Mouse (Mus musculus) left cerebral cortex, postnatal 14 days (tissue): ENCODE measurements around the gene Slc50a1. TPM values are rescaled to one million over a fixed set of nuclear protein-coding genes. Genes with fewer than 3 reads are reported as not detected.
A peak's percentile ranks its signal among the peaks of the same experiment; 100 is the strongest.

Experiments used
- DNase-seq, 2 experiments: peaks; one replicate each; pipeline ENCODE4 v3.0.0; 2021 to 2022; ENCODE audit warnings: low spot score in 2 of 2, mixed read lengths in 1 of 2
- intact Hi-C: fragments of 180-260 bp; cut with DNase I; formaldehyde crosslinking; loops from one replicate; pipeline ENCODE4 v1.15.1; 2025
- total RNA-seq, 2 experiments: library from RNA; stranded (reverse); gene quantifications; 2 replicates each; pipeline ENCODE4 v1.2.3; 2021

Slc50a1 gene
- total RNA-seq, 2 experiments from 2014 or later = 25.7 to 30.5 TPM

DNA sequence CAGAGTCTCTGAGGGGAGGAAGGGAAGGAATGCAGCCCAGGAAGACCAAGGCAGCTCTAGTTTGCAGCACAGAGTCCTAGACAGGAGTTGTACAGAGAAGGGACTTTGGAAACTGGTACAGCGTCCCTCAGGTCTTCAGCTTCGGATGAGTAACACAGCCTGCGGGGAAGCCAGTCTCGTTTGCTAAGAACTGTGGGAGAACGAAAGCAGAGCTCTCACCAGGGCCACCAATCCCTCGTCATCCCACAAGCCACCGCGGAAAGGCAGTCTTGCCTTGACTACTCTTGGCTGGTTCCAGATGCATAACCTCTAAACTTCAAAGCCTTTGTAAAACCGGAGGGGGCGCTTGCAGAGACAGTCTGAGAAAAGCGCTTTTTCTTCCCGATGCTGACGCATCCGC, 29.1 kb upstream of the Slc50a1 start:
- intact Hi-C loops = no loop called here
- peak; percentile 40 to 63 for DNase-seq

DNA sequence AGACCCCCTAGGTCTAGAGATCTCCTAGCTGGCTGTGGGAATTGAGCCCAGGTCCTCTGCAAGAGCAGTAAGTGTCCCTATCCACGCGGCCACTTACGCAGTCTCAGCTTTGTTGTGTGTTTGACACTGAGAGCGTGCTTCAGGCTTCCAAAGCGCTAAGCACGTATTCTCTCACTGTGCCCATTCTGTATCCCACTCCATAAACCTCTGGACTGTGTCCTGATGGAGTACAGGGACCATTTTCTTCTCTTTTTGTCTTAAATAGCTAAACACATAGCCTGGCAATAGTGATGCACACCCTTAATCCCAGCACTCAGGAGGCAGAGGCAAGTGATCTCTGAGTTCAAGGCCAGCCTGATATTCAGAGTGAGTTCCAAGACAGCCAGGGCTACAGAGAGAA, 28.5 kb upstream of the Slc50a1 start:
- intact Hi-C loops = no loop called here
- DNase-seq = no peak

DNA sequence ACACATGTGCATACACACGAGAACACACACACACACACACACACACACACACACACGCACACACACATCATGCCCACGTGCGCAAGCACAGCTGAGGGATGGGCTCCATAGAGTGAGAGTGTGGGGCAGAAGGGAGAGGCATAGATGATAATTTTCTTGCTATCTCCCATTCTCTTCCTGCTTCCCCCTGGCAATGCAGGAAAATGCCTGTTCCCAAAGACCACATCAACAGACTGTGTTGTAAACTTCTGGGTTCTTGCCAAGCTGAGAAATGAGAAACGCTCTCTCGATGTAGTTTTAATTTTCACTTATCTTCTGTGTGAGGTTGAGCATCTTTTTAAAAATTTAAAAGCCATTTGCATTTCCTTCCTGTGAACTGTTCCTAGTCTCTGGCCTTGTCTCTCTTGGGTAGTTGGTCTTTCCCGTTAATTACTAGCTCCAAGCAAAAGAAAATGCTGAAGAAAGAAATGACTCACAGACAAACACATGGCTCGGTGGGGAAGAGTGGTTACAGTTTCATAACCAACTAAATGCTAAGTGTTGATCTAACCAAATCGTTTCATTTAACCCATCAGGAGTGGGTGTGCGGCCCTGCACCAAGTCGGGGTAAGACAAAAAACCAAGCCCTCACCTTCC, 26.5 kb upstream of the Slc50a1 start:
- peak in 1 of 2 experiments; percentile 36 for DNase-seq
- intact Hi-C loops = no loop called here

DNA sequence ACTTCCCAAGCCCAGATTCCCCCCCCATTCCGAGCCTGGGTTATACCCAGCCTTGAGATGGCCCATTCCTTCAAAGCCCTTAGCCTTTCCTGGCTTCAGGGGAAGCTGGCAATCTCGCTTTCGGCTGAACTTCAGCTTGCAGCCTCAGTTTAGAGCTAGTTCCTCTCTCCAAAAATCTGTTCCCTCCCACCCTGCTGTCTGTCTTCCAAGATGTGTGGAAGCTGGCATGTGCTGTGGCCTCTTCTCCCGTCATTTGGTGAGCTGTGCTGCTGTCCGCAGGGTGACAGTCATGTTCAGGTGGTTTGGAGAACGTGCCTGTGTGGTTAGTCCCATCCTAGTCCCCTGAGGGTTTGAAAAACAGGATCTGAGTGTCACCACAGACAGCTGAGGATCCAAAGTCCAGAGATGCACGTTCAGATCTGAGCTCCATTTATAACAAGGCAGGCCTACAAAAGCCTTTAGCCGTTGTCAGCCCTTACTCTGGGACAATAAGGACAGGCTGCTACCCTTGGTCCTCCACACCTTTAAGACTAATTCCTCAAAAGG, 25.4 kb upstream of the Slc50a1 start:
- intact Hi-C loops = no loop called here
- DNase-seq = no peak

DNA sequence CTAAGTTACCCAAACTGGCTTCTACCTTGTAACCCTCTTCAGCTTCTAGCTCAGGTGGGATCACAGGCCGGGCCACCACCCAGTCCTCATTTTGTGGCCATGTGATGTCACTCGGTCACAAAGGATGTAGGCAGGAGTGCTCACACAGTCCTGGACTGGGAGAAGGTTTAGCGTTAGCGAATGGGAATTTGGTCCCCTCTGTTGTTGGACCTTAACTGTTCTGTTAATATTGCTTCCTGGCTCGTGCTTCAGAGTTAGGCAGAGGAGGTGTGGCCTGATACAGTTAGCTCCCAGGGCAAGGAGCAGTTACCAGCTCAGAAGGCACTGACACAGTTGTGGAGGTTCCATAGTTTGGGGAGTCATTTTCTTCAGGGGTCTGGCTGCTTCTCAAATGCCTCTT, 23.8 kb upstream of the Slc50a1 start:
- intact Hi-C loops = no loop called here
- DNase-seq = no peak

DNA sequence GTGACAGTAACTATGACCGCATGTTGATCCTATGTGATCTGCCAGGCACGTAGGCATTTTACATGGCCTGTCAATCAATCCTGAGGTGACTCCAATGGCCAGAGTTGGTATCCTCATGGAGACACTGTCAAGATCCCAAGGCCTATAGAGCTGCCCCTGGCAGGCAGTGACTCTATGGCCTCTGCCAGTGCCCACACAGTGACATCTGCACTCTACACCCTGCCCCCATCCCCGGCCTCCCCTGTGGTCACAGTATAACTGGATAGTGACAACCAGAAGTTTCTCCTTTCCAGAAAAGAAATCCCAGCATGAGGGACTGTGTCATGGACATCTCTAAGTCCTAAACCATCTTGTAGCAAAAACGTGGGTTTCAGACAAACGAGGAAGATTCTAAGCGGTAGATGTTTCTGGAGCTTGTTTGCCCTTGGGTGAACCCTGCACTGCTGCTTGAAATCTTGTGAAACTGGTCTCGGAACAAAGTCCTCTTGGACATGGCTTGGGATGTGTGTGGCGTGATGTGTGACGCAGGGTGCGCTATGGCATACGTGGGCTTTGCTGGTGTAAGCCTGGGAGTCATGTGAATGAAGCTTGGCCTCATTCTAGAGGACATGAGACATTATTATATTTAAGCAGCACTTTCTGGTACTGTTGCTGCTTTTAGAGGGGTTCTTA, 23.0 kb upstream of the Slc50a1 start:
- intact Hi-C loops = no loop called here

DNA sequence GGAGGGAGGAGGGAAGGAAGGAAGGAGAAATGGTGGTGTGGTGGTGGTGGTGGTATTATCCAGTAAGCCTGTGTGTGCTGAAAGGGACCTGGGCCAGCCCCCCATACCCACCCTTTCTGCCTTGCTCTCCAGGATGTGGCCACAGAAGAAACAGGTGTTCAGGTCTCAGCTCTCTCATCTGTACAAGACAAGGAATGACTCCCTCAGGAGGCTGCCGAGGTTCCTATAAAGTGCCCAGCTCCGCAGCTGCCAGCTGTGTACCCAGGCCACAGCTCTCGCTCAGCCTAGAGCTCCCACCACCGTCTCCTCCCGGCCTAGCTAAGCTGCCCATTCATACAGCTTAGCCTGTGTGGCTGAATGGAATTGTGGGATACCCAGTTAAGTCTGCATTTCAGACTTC, 21.9 kb upstream of the Slc50a1 start:
- DNase-seq = no peak
- intact Hi-C loops = no loop called here

More for the DNA sequence above, 23.0 kb upstream of the Slc50a1 start:
- no peak for DNase-seq

DNA sequence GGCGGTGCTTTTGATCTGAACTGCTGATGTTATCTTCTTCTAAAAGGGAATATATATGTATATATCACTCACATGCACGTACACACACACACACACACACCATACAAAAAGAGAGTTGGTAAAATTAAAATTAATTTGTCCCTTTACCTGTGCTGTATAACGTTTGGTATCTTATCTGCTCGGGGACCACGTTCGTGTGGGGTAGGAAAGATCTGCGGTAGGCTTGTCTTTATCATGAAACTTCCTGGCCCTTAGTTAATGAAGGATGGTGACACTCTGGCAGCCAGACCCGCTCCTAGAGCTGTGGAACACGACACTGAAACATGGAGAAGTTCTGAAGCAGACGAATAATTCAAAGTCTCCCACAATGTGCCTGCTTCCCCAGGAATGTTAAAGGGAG, 21.5 kb upstream of the Slc50a1 start:
- DNase-seq = no peak
- intact Hi-C loops = no loop called here

DNA sequence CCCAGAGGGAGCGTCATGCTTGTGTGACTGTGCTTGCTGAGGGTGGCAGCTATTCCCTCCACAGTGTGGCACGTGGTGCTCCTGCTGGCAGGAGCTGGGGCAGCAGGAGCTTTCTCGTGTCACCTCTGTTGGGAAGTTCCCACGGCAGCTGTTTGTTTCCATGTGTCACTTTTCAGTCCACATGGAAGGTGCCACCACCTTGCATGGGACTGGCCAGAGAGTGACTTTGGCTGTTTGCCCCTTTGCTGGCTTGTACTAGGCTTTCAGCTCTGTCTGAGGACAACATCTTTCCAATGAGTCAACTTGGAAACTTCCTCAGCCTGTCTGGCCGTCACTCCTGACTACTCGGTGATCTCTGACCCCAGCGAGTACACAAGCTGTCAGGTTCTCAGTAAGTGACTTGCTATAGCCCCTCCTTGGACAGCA, 18.1 kb upstream of the Slc50a1 start:
- DNase-seq = no peak
- intact Hi-C loops = no loop called here

DNA sequence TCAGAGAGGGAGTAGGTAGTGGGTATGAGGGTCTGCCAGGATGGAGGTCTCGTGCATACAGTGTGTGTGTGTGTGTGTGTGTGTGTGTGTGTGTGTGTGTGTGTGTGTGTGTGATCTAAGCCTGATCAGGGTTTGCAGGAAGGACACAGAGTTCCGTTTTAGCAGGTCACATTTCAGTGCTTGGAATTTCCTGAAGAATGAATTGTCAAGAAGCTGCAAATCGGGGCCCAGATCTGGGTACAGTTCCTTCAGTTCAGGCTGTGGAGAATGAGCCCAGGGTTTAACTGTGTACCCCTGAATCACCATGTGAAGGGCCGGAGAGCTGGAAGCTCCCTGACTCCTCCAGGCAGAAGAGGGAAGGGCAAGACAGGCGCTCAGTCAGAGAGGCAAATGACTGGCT, 16.9 kb upstream of the Slc50a1 start:
- intact Hi-C loops = no loop called here

DNA sequence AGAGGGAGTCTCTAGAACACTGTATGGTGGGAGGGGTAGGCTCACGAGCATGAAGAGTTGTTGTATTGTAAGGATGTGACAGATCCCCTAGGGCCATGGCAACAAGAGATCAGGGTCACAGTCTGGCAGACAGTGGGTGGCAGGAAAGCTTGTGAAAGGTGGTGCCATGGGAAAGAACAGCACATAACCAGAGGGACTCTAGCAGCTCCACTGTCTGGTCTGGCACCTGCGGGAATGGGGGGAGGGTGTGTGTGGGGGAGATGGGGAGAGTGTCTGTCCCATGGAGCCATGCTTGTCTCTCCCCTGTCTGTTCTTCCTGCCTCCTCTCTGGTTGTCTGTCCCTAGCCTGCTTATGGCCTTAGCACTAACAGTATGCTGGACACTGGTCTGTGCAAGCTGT, 15.2 kb upstream of the Slc50a1 start:
- no peak for DNase-seq
- intact Hi-C loops = no loop called here

More for the DNA sequence above, 16.9 kb upstream of the Slc50a1 start:
- no peak for DNase-seq

DNA sequence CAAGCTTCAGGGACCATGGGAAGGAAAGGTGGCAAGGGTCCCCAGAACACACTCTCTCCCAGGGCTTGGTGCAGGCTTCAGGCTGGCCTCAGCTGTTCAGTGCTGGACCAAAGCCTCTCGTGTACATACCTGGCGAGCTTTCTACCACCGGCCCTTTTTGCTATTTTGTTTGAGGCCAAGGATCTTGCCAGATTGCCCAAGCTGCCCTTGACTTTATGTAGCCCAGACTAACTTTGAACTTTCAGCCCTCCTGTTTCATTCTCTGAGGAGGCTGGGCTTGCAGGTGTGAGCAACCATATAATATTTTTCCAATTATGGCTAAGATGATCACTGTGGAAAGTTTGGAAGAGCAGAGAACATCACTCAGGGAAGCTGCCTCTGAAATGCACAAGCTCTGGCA, 13.9 kb upstream of the Slc50a1 start:
- intact Hi-C loops = no loop called here
- no peak for DNase-seq

DNA sequence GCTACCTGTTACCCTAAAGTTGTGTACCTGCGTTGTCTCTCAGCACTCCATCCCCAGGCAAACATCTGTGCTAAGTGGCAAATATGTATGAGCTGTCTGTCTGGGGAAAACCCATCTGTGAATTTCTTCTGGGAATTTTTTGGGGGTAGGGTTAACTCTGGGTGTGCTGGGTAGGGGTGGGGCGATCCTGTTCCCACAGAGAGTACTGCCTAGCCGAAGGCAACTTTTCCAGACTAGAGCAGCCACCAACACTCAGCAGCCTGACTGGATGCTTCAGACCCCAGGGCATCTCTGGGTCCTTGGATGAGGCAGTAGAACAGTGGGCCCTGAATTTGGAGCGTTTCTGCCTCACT, 11.9 kb upstream of the Slc50a1 start:
- intact Hi-C loops = loop anchor here (1.0 kb wide), 1 partner anchor 32 kb away; no protein-coding TSS in a partner anchor

DNA sequence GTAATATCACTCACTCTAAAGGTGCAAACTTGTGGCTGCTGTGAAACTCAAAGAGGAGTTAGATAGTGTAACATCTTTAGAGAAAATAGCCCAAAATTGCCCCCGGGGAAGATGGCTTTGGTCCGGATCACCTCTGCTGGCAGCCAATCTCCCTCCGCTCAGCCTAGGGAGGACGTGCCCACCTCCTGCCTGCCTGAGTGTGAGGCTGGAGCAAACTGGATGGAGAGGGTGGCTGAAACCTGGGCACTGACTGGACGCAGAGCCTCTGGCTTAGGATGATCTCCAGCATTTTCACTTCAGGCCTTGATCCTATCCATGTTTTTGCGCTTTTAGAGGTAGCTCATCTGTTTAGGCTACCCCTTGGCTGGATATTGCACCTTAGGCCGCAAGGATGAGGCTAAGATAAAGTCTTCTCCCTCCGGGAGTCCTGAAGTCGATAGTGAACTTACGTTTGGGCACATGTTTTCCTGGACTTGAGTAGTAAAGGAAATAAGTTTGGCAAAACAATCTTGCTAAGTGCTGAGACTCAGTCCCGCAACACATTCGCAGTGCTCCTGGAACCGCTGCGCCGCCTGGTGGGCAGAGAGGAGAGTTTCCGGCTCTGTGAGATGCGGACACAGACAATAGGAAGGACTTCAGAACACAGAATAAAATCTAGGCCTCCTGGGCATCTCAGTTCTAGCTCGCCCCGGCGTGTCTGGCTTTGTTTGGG, 11.4 kb upstream of the Slc50a1 start:
- intact Hi-C loops = loop anchor here (1.0 kb wide), 1 partner anchor 31 kb away; no protein-coding TSS in a partner anchor
- DNase-seq = peak; percentile 83 to 85

More for the DNA sequence above, 11.9 kb upstream of the Slc50a1 start:
- no peak for DNase-seq

DNA sequence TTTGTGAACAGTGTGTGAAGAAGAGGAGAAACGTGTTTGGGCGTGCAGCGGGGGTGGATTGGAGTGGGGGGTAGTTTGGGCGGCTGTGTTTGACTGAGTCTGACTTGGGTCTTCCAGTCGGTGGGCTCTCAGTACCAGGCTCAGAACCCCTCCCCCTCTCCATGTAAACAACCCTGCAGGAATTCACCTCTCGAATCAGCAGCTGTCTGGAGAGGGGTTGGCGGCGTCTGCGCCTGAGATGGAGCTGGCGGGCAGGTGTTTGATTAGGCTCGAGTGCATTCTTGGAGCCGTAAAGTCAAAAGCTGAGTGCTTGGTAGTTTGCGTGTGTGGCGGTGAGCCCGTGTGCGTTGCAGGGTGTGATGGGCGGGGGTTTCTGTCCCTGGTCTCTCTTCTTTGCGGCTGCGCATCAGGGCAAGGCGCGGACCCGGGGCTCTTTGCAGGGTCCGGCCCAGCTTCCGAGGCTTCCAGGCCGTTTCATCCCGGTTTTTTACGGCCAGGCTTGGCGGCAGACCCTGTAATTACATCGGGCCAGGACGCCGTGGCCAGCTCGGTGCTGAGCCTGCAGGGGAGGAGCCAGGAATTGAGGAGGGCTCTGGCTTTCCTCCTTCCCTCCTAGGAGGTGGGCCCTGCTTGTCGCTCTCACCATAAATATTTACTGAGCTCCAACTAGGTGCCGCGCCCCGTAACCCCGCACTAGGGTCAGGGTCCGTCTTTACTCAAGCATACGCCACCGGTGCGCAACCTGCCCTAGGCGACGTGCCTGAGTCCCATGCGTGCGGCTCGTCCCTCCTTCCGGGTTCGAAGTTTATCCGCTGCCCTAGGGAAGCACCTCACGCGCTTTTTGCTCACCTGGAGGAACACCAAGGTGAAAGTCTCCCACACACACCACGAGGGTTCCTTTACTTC, 10.5 kb upstream of the Slc50a1 start, which contains the start of gene Efna1:
Gene Efna1, minus strand, starts transcription at position 537 of the 906 bp plus-strand sequence.
- peak in 1 of 2 experiments; percentile 42 for DNase-seq
- intact Hi-C loops = no loop called here

DNA sequence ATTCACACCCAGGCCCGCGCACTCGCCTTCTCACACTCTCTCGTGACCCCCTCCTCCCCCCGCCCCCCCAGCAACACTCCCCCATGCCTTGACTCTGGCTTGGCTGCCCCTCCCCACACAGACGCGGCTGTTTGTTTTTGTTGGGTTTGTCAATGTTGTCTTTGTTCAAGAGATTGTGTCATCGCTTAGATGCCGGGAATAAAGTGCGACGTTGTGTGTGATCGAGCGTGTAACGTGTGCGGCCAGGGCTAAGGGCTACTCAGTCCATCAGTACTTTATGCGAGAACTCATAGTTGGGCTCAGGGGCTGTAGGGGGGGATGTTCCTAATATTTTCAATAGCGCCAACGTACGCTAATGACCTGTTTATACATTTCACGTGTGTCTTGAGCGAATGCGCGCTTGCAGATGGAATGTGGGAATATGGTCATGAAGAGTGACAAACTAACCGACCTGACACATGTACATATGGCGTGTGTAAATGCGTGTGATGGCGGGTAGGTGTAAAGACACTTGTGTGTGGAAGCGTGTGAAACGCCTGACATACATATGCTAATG, 9.8 kb upstream of the Slc50a1 start:
- peak in 1 of 2 experiments; percentile 65 for DNase-seq
- intact Hi-C loops = no loop called here

DNA sequence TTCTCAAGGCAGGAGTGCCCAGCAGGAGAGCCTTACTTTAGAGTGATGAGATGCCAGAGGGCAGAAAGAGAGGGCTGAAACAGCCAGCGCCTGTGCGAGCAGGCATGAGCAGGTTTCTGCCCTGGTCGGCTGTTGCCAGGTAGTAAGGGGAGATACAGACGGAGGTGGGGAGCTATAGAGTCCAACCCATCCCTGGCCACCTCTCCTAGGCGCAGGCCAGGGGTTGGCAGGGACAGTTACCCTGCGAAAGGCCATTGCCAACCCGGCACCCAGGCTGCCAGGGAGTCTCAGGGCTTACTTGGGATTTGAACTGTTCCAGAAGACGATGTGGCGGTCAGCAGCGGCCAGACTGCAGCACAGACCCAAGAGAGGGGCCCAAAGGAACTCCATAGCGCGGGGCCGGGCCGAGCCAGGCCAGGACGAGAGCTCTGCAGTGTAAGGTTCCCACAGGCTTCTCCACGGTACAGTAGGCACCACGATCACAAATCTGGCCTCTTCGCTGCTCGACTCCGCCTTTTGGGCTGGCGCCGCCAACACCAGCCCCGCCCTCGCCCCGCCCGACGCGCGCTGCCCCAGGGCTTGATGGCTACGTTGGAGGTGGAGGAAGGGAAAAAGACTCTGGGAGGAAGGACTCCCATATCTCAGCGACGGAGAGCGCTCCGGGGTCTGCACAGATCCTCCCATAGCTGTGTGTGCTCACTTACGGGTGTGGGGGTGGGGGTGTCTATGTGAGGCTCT, 9.0 kb upstream of the Slc50a1 start:
- intact Hi-C loops = no loop called here
- peak; percentile 70 to 77 for DNase-seq

DNA sequence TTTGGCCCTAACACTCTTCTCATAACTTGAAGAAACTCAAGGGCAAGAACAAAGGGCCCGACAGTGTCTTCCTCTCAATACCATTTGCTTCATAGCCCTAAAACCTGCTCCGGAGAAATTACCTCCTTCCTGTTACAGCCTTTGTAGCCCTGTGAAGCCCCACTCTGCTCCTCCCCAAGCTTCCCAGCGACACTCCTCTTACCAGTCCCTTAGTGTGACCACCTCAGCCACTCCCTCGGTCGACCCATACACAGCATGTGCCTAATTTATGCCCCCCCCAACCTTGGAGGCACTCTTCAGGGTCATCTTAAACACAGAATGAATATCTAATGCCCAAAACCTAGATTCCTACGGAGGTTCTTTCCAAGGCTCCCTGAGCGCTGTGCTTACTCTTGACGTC, 8.3 kb upstream of the Slc50a1 start:
- intact Hi-C loops = no loop called here
- no peak for DNase-seq
